Mouse (Mus musculus): ENCODE data around the gene Pnpla6. TPM values are rescaled to one million over a fixed set of nuclear protein-coding genes. Genes with fewer than 3 reads are reported as not detected.
"Not testable (repeated sequence)": the region's sequence is repeated elsewhere in the genome, so short reads cannot be mapped to it uniquely, and the experiment has no call there.

The Pnpla6 gene
- total RNA-seq, 2 experiments from 2014 or later = 15.8 to 20.6 TPM

GRCm38 (mm10) chr8:3574546-3574945, 59.4 kb downstream of the Pnpla6 start:
- DNase-seq (ENCODE audit: low spot score in 2 of 2) = no peak

- DNase-seq (ENCODE audit: low spot score in 2 of 2) = no peak
Measured at GRCm38 (mm10) chr8:3576211-3576960, 61.2 kb downstream of the Pnpla6 start.

- no peak for DNase-seq (ENCODE audit: low spot score in 2 of 2)
Measured at GRCm38 (mm10) chr8:3579390-3580364, 64.5 kb downstream of the Pnpla6 start.

GRCm38 (mm10) chr8:3581961-3582360, 66.8 kb downstream of the Pnpla6 start:
- not testable (repeated sequence) for DNase-seq (ENCODE audit: low spot score in 2 of 2)

GRCm38 (mm10) chr8:3586452-3586851, 71.3 kb downstream of the Pnpla6 start:
- DNase-seq (ENCODE audit: low spot score in 2 of 2) = no peak

GRCm38 (mm10) chr8:3586993-3587390, 71.8 kb downstream of the Pnpla6 start, which contains the start of gene Camsap3:
TSS of gene Camsap3 (plus strand) at chr8:3587293.
- DNase-seq (ENCODE audit: low spot score in 2 of 2) = no peak

- DNase-seq (ENCODE audit: low spot score in 2 of 2) = no peak
Measured at GRCm38 (mm10) chr8:3587391-3588257, 72.4 kb downstream of the Pnpla6 start.

- DNase-seq (ENCODE audit: low spot score in 2 of 2) = no peak
Measured at GRCm38 (mm10) chr8:3588258-3588633, 73.1 kb downstream of the Pnpla6 start.

- no peak for DNase-seq (ENCODE audit: low spot score in 2 of 2)
Measured at GRCm38 (mm10) chr8:3593470-3593869, 78.3 kb downstream of the Pnpla6 start.

Other genes with a start within 250 kb of the Pnpla6 start
- 10 to 100 TPM; 71.0 to 73.6 TPM for gene Insr, start 235.8 kb upstream of the Pnpla6 start, total RNA-seq (2021)
- gene A430078G23Rik, start 162.0 kb upstream of the Pnpla6 start, total RNA-seq (2021) = under 1 TPM; 0.39 to 0.49 TPM
- gene Arhgef18, start 122.4 kb upstream of the Pnpla6 start, total RNA-seq (2021) = 10 to 100 TPM; 16.9 to 17.3 TPM
- gene Pex11g, start 47.7 kb upstream of the Pnpla6 start, total RNA-seq (2021) = 1 to 10 TPM; 3.1 to 5.9 TPM
- under 1 TPM in 1 of 2 experiments, not detected in 1; 0.16 TPM for gene Tex45, start 44.5 kb upstream of the Pnpla6 start, total RNA-seq (2021)
- 10 to 100 TPM; 22.3 to 23.6 TPM for gene Zfp358, start 22.2 kb upstream of the Pnpla6 start, total RNA-seq (2021)
- gene Mcoln1, start 14.9 kb upstream of the Pnpla6 start, total RNA-seq (2021) = 10 to 100 TPM; 22.8 to 26.7 TPM
- gene C330021F23Rik, start 52.6 kb downstream of the Pnpla6 start, total RNA-seq (2021) = not detected
- 1 to 10 TPM; 1.8 to 2.6 TPM for gene Camsap3, start 71.9 kb downstream of the Pnpla6 start, total RNA-seq (2021)
- gene Xab2, start 105.9 kb downstream of the Pnpla6 start, total RNA-seq (2021) = 10 to 100 TPM; 21.1 to 23.2 TPM
- 10 to 100 TPM; 59.7 to 70.0 TPM for gene Pet100, start 106.2 kb downstream of the Pnpla6 start, total RNA-seq (2021)
- under 1 TPM in 1 of 2 experiments, not detected in 1; 0.65 TPM for gene Pcp2, start 110.2 kb downstream of the Pnpla6 start, total RNA-seq (2021)
- 1 to 10 TPM; 3.1 to 7.2 TPM for gene Stxbp2, start 115.6 kb downstream of the Pnpla6 start, total RNA-seq (2021)
- 10 to 100 TPM in 1 of 2 experiments, 1 to 10 TPM in 1; 7.6 to 11.6 TPM for gene Retn, start 140.4 kb downstream of the Pnpla6 start, total RNA-seq (2021)
- gene Mcemp1, start 150.4 kb downstream of the Pnpla6 start, total RNA-seq (2021) = under 1 TPM; 0.25 to 0.52 TPM
- gene Fcor, start 157.0 kb downstream of the Pnpla6 start, total RNA-seq (2021) = 1 to 10 TPM; 2.5 to 2.9 TPM
- 10 to 100 TPM; 25.9 to 27.8 TPM for gene Trappc5, start 160.9 kb downstream of the Pnpla6 start, total RNA-seq (2021)
- under 1 TPM; 0.67 to 0.86 TPM for gene Fcer2a, start 178.8 kb downstream of the Pnpla6 start, total RNA-seq (2021)
- under 1 TPM in 1 of 2 experiments, not detected in 1; 0.21 TPM for gene Clec4g, start 205.3 kb downstream of the Pnpla6 start, total RNA-seq (2021)
- gene Cd209a, start 233.6 kb downstream of the Pnpla6 start, total RNA-seq (2021) = not detected